Mouse (Mus musculus) embryo, embryonic 11.5 days (tissue): ENCODE results near the gene Mrps6.
A peak's percentile ranks its signal among the peaks of the same experiment; 100 is the strongest.

ENCODE experiments used
- DNase-seq: peaks from one replicate; pipeline ENCODE4 v3.0.0-alpha.2; 2012; ENCODE audit warnings: low read depth, low spot score

Gene Mrps6

GRCm38 (mm10) chr16:92057852-92058643 lies at the start of gene Mrps6, which contains the start of the genes Gm49711 and Slc5a3:
TSS of gene Mrps6 (plus strand) at chr16:92058270.
TSS of gene Gm49711 (plus strand) at chr16:92058316.
TSS of gene Slc5a3 (plus strand) at chr16:92058322.
- DNase-seq, result peak; percentile 76

- DNase-seq, result no peak
Observed at GRCm38 (mm10) chr16:92009586-92009985, 48.5 kb upstream of the Mrps6 start.

GRCm38 (mm10) chr16:92016792-92017191 lies 41.3 kb upstream of the Mrps6 start:
- no peak for DNase-seq

GRCm38 (mm10) chr16:92019141-92020118 lies 38.6 kb upstream of the Mrps6 start:
- DNase-seq, result peak; percentile 31

GRCm38 (mm10) chr16:92021656-92022400 lies 36.2 kb upstream of the Mrps6 start:
- DNase-seq, result no peak

GRCm38 (mm10) chr16:92022494-92023283 lies 35.4 kb upstream of the Mrps6 start:
- DNase-seq, result no peak

- no peak for DNase-seq
Observed at GRCm38 (mm10) chr16:92033286-92033685, 24.8 kb upstream of the Mrps6 start.

GRCm38 (mm10) chr16:92034676-92035075 lies 23.4 kb upstream of the Mrps6 start:
- DNase-seq, result no peak

GRCm38 (mm10) chr16:92036701-92037100 lies 21.4 kb upstream of the Mrps6 start:
- no peak for DNase-seq

- DNase-seq, result no peak
Observed at GRCm38 (mm10) chr16:92037891-92038607, 20.0 kb upstream of the Mrps6 start.

GRCm38 (mm10) chr16:92039421-92039820 lies 18.6 kb upstream of the Mrps6 start:
- DNase-seq, result no peak

- no peak for DNase-seq
Observed at GRCm38 (mm10) chr16:92039966-92040365, 18.1 kb upstream of the Mrps6 start.

- DNase-seq, result no peak
Observed at GRCm38 (mm10) chr16:92051777-92052310, 6.2 kb upstream of the Mrps6 start.

GRCm38 (mm10) chr16:92052569-92052968 lies 5.5 kb upstream of the Mrps6 start:
- DNase-seq, result no peak

GRCm38 (mm10) chr16:92056711-92057110 lies 1.4 kb upstream of the Mrps6 start:
- DNase-seq, result no peak

GRCm38 (mm10) chr16:92057456-92057851 lies 616 bp upstream of the Mrps6 start:
- DNase-seq, result no peak

GRCm38 (mm10) chr16:92058644-92059620 lies 862 bp downstream of the Mrps6 start:
- DNase-seq, result no peak

- DNase-seq, result no peak
Observed at GRCm38 (mm10) chr16:92060213-92060612, 2.1 kb downstream of the Mrps6 start.

- no peak for DNase-seq
Observed at GRCm38 (mm10) chr16:92061586-92061985, 3.5 kb downstream of the Mrps6 start.
